In genomic region chr3:131181006-131181405, GRCm38 (mm10) we compare ENCODE assay signal across 26 mouse cellular contexts.
DNase-seq lines count a peak whose midpoint lies in the region; ATAC-seq and TF ChIP-seq lines count a peak whose summit lies in the region.
"Had no signal": no experiment of that assay in that cellular context is flagged by ENCODE, and none has a peak within 500 bp of the region (broad histone marks: within the 10 kb centered on the region; RNA-seq: fewer than 3 reads in every experiment).

No protein-coding gene starts in this region.

- no peaks in the 10 kb centered on the region for H3K9me3 ChIP-seq in hindbrain, postnatal 0 days (ENCODE audit: low read length)
- no peaks in the 10 kb centered on the region for H3K9me3 ChIP-seq in hindbrain, embryonic 10.5 days
- no peaks in the 10 kb centered on the region for H3K9me3 ChIP-seq in embryonic facial prominence, embryonic 15.5 days (replicated peaks)
- H3K9me3 ChIP-seq: heart, embryonic 13.5 days; limb, embryonic 12.5 days; liver, embryonic 15.5 days; neural tube, embryonic 13.5 days had no signal

- no peak overlapping the region for H3K4me3 ChIP-seq in hindbrain, postnatal 0 days (ENCODE audit: low read length)
- H3K4me3 ChIP-seq in hindbrain, embryonic 10.5 days, result no peak overlapping the region
- no peak overlapping the region for H3K4me3 ChIP-seq in embryonic facial prominence, embryonic 15.5 days (replicated peaks)
- H3K4me3 ChIP-seq: heart, embryonic 13.5 days; limb, embryonic 12.5 days; liver, embryonic 15.5 days; myocyte; neural tube, embryonic 13.5 days had no signal

- TF ChIP-seq POLR2A in brain, embryonic 14.5 days (IDR thresholded peaks at IDR 0.05; ENCODE audit: borderline replicate concordance, extremely low read depth, insufficient read depth, insufficient read length, poor library complexity, severe bottlenecking), result no peak

- WGBS in hindbrain, postnatal 0 days, result 65% methylated on average over 11 of the region's 11 CpGs
- WGBS in hindbrain, embryonic 10.5 days, result 93% methylated on average over 11 of the region's 11 CpGs
- WGBS in embryonic facial prominence, embryonic 15.5 days, result 53% methylated on average over 11 of the region's 11 CpGs

- no peaks in the 10 kb centered on the region for H3K36me3 ChIP-seq in hindbrain, postnatal 0 days (ENCODE audit: insufficient read depth, low read length)
- H3K36me3 ChIP-seq in hindbrain, embryonic 10.5 days, result peaks cover 5% of the 10 kb centered on the region; the same call in 1 of the 2 replicates
- peaks cover 8% of the 10 kb centered on the region; the same call in 1 of the 2 replicates for H3K36me3 ChIP-seq in embryonic facial prominence, embryonic 15.5 days
- H3K36me3 ChIP-seq: heart, embryonic 13.5 days; liver, embryonic 15.5 days; neural tube, embryonic 13.5 days had no signal

- no peaks in the 10 kb centered on the region for H3K27me3 ChIP-seq in hindbrain, postnatal 0 days (ENCODE audit: insufficient read depth, low read length)
- H3K27me3 ChIP-seq in hindbrain, embryonic 10.5 days (ENCODE audit: insufficient read depth, poor library complexity, severe bottlenecking), result no peaks in the 10 kb centered on the region
- H3K27me3 ChIP-seq in embryonic facial prominence, embryonic 15.5 days, result no peaks in the 10 kb centered on the region
- H3K27me3 ChIP-seq: heart, embryonic 13.5 days; limb, embryonic 12.5 days; liver, embryonic 15.5 days; neural tube, embryonic 13.5 days had no signal

- peak; percentile 18 to 37 for DNase-seq in cerebellum, postnatal 25 days
- DNase-seq in cerebellum, adult 18-20 months, result no peak
- peak; percentile 26 for DNase-seq in hindbrain, postnatal 0 days (ENCODE audit: low spot score)
- no peak for DNase-seq in hindbrain, embryonic 10.5 days (ENCODE audit: low spot score)
- peak; percentile 76 for DNase-seq in brain, embryonic 14.5 days (ENCODE audit: low read depth)
- DNase-seq in adrenal gland, postnatal 14 days, result no peak
- no peak for DNase-seq in adrenal gland, adult 8-10 months
- DNase-seq: adrenal gland, postnatal 36 days; embryo, embryonic 11 days; forebrain, postnatal 0 days; heart, postnatal 10 days; kidney, adult 9 months; kidney, postnatal 10 days; layer of hippocampus, adult 9-11 months; lung, embryonic 14.5 days; lung, postnatal 14 days; retina, postnatal 1 day; right cerebral cortex, postnatal 14 days had no signal

- no peak overlapping the region for H3K9ac ChIP-seq in hindbrain, postnatal 0 days (replicated peaks; ENCODE audit: low read length)
- H3K9ac ChIP-seq in embryonic facial prominence, embryonic 15.5 days, result no peak overlapping the region
- H3K9ac ChIP-seq: forebrain, postnatal 0 days; heart, embryonic 13.5 days; limb, embryonic 12.5 days; liver, embryonic 15.5 days; lung, embryonic 14.5 days; neural tube, embryonic 13.5 days had no signal

- no peak for ATAC-seq in hindbrain, postnatal 0 days
- ATAC-seq in embryonic facial prominence, embryonic 15.5 days (ENCODE audit: insufficient number of reproducible peaks, low FRiP score, low TSS enrichment, low read depth), result no peak
- ATAC-seq: CD4-positive, CD25-positive, alpha-beta regulatory T cell, adult 4 months; forebrain, postnatal 0 days; intestine, postnatal 0 days had no signal

- no peak overlapping the region for H3K4me2 ChIP-seq in hindbrain, postnatal 0 days (ENCODE audit: low read depth, low read length)
- peak overlapping the region; percentile 15; the same call in 1 of the 2 replicates for H3K4me2 ChIP-seq in embryonic facial prominence, embryonic 15.5 days (replicated peaks)
- H3K4me2 ChIP-seq: heart, embryonic 13.5 days; limb, embryonic 12.5 days; liver, embryonic 15.5 days; lung, embryonic 14.5 days; neural tube, embryonic 13.5 days had no signal

- H3K27ac ChIP-seq in hindbrain, postnatal 0 days, result no peak overlapping the region
- H3K27ac ChIP-seq in hindbrain, embryonic 10.5 days, result no peak overlapping the region
- 0 out of 2 replicates have a peak overlapping the region, but pooled peaks have one; percentile 4 for H3K27ac ChIP-seq in embryonic facial prominence, embryonic 15.5 days (replicated peaks)
- H3K27ac ChIP-seq: heart, embryonic 13.5 days; limb, embryonic 12.5 days; liver, embryonic 15.5 days; neural tube, embryonic 13.5 days had no signal

- no peaks in the 10 kb centered on the region for H3K4me1 ChIP-seq in hindbrain, postnatal 0 days (ENCODE audit: insufficient read depth, low read length)
- peaks cover 2% of the 10 kb centered on the region; the same call in 1 of the 2 replicates for H3K4me1 ChIP-seq in hindbrain, embryonic 10.5 days (replicated peaks)
- H3K4me1 ChIP-seq in embryonic facial prominence, embryonic 15.5 days, result peaks cover 21% of the 10 kb centered on the region
- H3K4me1 ChIP-seq: liver, embryonic 15.5 days had no signal

- TF ChIP-seq CTCF in hindbrain, postnatal 0 days (IDR thresholded peaks at IDR 0.05; ENCODE audit: low read depth), result no peak
- TF ChIP-seq CTCF in brain, embryonic 14.5 days (IDR thresholded peaks at IDR 0.05; ENCODE audit: borderline replicate concordance, extremely low read depth, insufficient read depth, insufficient read length), result no peak

Comparison
In these comparisons a context has a peak if more than half of its experiments do, and no peak if none do; other contexts are left out.
1. DNase-seq: peak in cerebellum, postnatal 25 days (2 of 2), hindbrain, postnatal 0 days (single experiment) and brain, embryonic 14.5 days (single experiment); none in cerebellum, adult 18-20 months (0 of 2), hindbrain, embryonic 10.5 days (single experiment), adrenal gland, postnatal 14 days (single experiment) and adrenal gland, adult 8-10 months (single experiment).